Mouse (Mus musculus) ovary, adult 10 weeks (tissue): ENCODE results near the gene Mcidas. TPM values are rescaled to one million over a fixed set of nuclear protein-coding genes. Genes with fewer than 3 reads are reported as not detected.

Experiments
- polyA plus RNA-seq: library from polyadenylated mRNA; stranded (reverse); fragments of 350-450 nt; fragmentation: Illumina TruSeq; extraction: RNeasy Lipid Tissue Mini Kit (QIAGEN cat#74804); gene quantifications from one replicate; pipeline ENCODE4 v1.2.3, GENCODE M21; 2014

The Mcidas gene
- not detected for polyA plus RNA-seq

DNA sequence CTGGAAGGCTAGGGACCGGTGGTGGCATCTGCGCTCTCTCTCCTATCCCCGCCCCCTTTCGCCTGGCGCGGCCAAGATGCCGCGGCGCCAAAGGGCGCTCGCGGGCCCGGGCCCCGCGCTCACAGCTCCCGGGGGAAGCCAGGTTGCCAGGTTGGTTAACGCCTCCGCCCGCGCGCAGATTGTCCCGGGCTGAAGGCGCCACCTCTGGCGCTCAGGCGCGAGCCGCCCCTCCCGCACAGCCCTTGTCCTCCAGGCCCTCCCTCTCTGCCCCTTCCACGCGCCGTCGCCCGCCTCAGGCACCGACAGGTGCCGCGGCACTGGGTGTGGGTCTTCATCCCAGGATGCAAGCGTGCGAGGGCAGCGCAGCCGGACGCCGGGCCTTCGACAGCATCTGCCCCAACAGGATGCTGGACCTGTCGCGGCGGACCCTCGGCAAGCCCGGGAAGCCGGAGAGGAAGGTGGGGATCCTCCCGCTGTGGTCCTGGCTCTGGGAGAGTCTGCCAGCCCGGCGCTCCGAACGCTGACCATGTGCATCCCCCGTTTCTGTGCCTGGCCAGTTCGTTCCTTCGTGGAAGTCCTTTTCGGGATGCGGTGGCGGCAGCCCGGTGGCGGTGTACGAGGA lies at the start of gene Mcidas:
Gene Mcidas (plus strand): TSS at position 315 of the 622 bp plus-strand sequence.

DNA sequence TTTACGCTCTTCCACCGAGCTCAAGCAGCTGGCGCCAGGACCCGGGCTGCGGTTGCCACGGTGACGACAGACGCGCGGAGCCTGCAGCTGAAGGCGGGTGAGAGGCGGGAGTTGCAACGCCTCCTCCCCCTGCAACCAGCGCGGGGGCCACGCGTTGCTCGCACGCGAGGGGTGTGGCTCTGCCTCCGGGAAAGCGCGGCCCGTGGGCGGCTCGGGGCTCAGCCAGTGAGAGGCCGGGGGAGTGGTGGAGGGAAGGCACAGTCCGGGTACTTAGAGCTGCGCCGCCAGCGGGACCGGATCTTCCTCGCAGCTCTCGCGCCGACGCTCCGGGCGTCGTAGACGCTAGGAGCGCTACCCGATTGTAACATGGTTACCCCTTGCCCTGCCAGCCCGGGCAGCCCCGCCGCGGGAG lies 6.1 kb upstream of the Mcidas start, which contains the start of gene Ccno:
Gene Ccno (plus strand): TSS at position 271 of the 412 bp plus-strand sequence.

DNA sequence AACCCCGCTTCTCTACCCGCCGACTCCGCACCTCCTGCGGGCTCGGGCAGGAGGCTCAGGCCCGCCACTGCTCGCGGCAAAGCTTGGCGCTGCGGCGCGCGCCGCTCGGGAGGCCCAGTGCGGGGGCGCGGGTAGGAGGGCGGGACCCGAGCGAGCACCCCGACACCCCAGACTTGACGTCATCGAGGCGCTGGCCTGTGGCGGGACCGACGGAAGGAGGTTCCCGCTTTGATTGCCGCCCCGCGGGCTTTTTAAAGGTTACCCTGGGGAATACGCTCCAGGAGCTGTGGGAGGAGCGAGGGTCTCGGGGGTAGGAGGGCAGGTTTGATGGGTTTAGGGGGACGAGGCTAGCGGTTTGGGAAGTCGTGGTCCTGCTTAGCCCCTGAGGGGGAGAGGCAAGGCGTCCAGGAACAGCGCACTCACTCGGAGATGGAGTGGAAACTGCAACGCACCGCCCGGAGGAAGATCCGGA lies 41.3 kb downstream of the Mcidas start, which contains the start of gene Cdc20b:
Gene Cdc20b (plus strand): TSS at position 162 of the 472 bp plus-strand sequence.

DNA sequence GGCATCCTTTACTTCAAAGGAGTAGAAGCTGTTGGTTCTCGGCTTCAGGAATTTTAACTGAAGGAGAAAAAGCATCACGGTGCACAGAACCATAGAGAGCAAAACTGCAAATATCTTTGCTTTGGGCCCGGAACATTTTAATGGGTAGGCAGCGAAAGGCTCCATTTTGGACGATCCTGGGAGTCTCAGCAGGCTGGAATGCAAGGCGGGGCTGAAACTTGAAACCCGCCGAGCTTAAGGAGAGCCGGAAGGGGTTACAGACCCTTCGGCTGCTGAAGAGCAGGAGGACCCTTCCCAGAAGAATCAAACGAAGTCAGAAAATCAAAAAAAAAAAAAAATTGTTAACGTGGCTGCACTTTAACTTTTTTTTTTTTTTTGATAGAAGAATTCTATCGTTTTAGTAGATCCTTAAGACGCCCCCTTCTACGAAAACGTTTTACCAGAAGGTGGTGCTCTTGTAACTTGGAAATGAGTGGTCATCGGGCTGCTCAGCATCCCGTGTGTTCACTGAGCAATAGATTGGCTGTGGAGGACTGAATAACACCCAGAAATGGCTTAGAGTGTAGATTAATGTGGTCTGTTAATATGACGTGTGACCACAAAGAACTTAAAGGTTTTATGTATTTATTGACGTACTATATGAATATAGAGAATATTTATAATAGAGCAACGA lies 52.7 kb downstream of the Mcidas start, which contains the start of gene Gpx8:
Gene Gpx8 (minus strand): TSS at position 200 of the 673 bp plus-strand sequence.

Other genes with a start within 250 kb of the Mcidas start
- 56.3 TPM for gene Plpp1, start 193.1 kb upstream of the Mcidas start, polyA plus RNA-seq
- gene Mtrex, start 66.4 kb upstream of the Mcidas start, polyA plus RNA-seq, result 121 TPM
- 39.4 TPM for gene Dhx29, start 66.4 kb upstream of the Mcidas start, polyA plus RNA-seq
- 3.0 TPM for gene Ccno, start 6.0 kb upstream of the Mcidas start, polyA plus RNA-seq
- gene Cdc20b, start 41.3 kb downstream of the Mcidas start, polyA plus RNA-seq, result not detected
- gene Gpx8, start 52.6 kb downstream of the Mcidas start, polyA plus RNA-seq, result 285 TPM
- 1.8 TPM for gene Gzma, start 107.1 kb downstream of the Mcidas start, polyA plus RNA-seq
- gene Esm1, start 215.8 kb downstream of the Mcidas start, polyA plus RNA-seq, result 2.5 TPM
- not detected for gene Gzmk, start 232.1 kb downstream of the Mcidas start, polyA plus RNA-seq